Mouse (Mus musculus) brain, embryonic 14.5 days (tissue): ENCODE measurements at regions not wholly inside any gene's neighbourhood (a gene's known extent, or its start where the extent isn't known, plus 50 kb on each side); places are given as distances from the start of the nearest gene placed in this dataset.
A peak's percentile ranks its signal among the peaks of the same experiment; 100 is the strongest.
"Not testable (repeated sequence)": the region's sequence is repeated elsewhere in the genome, so short reads cannot be mapped to it uniquely, and the experiment has no call there.

ENCODE experiments used
- DNase-seq: peaks from one replicate; pipeline ENCODE4 v3.0.0-alpha.2; 2011; ENCODE audit warnings: low read depth
- CTCF ChIP-seq: fragments of 200-500 bp; IDR thresholded peaks from 2 replicates; pipeline ENCODE4 v1.5.1; 2012; ENCODE audit warnings: inconsistent platforms, mild to moderate bottlenecking, moderate library complexity, borderline replicate concordance; ENCODE audit not compliant: insufficient read depth, insufficient read length; ENCODE audit errors: extremely low read depth
- POLR2A ChIP-seq: fragments of 200-500 bp; IDR thresholded peaks from 2 replicates; pipeline ENCODE4 v1.6.1; 2012; ENCODE audit warnings: mild to moderate bottlenecking, inconsistent platforms, borderline replicate concordance; ENCODE audit not compliant: poor library complexity, insufficient read depth, insufficient read length, severe bottlenecking; ENCODE audit errors: extremely low read depth

- DNase-seq, result peak; percentile 8
- no peak for TF ChIP-seq POLR2A
- TF ChIP-seq CTCF, result no peak
These were observed 530.2 kb upstream of the Pdcd1 start for GRCm38 (mm10) chr1:94582526-94582925.

GRCm38 (mm10) chr1:94581650-94582405, 529.5 kb upstream of the Pdcd1 start:
- TF ChIP-seq CTCF, result no peak
- TF ChIP-seq POLR2A, result no peak
- peak; percentile 13 for DNase-seq

GRCm38 (mm10) chr1:94532773-94533541, 480.6 kb upstream of the Pdcd1 start:
- TF ChIP-seq CTCF (no peak), POLR2A (no peak)
- peak; percentile 33 for DNase-seq

- TF ChIP-seq CTCF (no peak), POLR2A (no peak)
- DNase-seq, result peak; percentile 94
These were observed 451.7 kb upstream of the Pdcd1 start for GRCm38 (mm10) chr1:94504080-94504520.

DNA sequence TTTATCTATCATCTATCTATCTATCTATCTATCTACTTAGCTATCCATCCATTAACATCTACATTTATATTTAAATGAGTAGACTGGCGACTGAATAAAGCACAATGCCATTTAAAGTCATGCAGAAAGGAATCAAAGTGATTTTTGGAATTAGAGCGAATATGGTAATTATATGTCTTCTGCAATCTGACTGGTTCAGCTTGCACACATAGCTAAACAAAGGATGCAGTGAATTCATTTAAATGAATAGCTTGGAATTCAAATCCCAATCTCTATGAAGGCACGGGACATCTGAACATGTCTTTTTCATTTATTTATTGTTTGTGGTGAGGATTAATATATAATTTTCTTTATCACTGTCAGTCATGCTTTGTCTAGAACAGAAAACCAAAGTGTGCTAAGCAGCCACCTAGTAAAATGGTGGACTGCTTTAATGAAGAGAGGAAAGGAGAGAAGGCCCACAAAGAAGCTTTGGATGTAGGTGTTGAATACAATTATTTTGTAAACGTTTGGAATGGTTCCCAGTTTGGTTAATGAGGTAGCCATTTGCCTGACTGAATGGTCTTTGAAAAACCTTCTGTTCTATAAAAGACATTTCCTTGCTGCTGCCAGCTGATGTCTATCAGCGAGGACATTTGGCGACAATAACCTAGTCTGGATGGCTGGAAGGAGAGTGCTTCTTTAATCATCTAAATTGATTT, 451.2 kb upstream of the Pdcd1 start:
- TF ChIP-seq POLR2A (no peak), CTCF (no peak)
- peak; percentile 97 for DNase-seq

DNA sequence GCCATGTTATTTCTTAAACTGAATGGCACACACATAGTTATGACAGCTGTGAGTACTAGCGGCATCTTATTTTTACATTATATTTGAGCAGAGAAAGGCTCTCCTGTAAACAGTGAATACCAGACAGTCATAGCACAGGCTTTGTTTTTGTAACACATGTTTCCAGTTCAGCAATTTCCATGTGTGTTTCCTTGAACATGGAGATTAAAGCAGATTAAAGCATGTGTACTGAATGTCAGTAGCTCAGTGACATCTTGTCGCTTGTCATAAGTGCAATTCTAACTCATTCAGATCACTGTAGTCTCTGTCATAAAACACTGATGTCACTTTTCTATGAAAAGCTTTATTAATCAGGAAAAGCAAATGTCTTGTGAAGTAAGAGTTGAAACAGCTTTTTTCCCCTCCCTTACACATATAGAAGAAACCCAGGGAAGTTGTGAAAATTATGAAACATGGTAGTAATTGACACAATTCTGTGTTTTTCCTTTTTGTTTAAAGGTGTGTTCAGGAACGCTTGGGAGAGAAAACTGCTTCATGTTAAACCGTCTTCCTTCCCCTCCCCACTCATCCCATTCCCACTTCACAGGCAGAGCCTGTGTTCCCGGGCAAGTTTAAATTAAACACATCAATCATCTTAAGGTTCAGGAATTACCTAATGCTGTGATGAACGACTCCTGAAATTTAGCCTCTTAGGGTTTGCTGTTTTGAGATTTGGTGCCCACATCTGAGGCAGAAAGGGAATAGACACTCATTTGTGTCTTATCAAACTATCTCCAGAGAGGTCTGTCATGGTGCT, 449.9 kb upstream of the Pdcd1 start:
- peak; percentile 81 for DNase-seq
- no peak for TF ChIP-seq CTCF
- TF ChIP-seq POLR2A, result no peak

GRCm38 (mm10) chr1:94496992-94497391, 444.6 kb upstream of the Pdcd1 start:
- no peak for DNase-seq
- no peak for TF ChIP-seq CTCF
- TF ChIP-seq POLR2A, result no peak

- DNase-seq, result peak; percentile 15
- TF ChIP-seq CTCF (no peak), POLR2A (no peak)
These were observed 444.0 kb upstream of the Pdcd1 start for GRCm38 (mm10) chr1:94496341-94496740.

- TF ChIP-seq CTCF (no peak), POLR2A (no peak)
These were observed 434.7 kb upstream of the Pdcd1 start for GRCm38 (mm10) chr1:94487062-94487461.

GRCm38 (mm10) chr1:94469834-94470233, 417.5 kb upstream of the Pdcd1 start:
- DNase-seq, result not testable (repeated sequence)

More at GRCm38 (mm10) chr1:94487062-94487461, 434.7 kb upstream of the Pdcd1 start:
- no peak for DNase-seq

DNA sequence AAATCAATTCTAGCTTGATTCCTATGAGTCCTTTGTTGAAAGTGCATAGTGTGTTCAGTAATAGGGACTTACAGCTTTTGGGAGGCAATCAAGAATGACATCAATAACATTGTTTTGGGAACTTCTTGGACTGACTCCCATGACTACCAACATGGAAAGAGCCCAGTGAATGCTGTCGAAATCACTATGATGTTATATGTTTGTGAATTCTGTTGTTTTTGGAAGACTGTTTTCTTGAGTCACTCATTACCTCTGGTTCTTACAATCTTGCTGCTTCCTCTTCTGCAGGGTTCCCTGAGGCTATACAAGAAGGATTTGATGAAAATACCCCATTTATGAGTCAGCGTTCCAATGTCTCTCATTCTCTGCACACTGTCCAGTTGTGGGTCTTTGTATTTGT, 371.4 kb upstream of the Pdcd1 start:
- no peak for TF ChIP-seq POLR2A
- DNase-seq, result no peak
